Mouse (Mus musculus) CD8-positive naive resting alpha-beta T cell, adult 57 days (primary cell): Measurements from ENCODE around the gene Pigv. TPM values are rescaled to one million over a fixed set of nuclear protein-coding genes. Genes with fewer than 3 reads are reported as not detected.

Source experiments
- total RNA-seq: library from RNA; stranded (reverse); gene quantifications from one replicate; pipeline ENCODE4 v1.2.4, GENCODE M21; 2023

Pigv gene
- total RNA-seq: 24.6 TPM

DNA sequence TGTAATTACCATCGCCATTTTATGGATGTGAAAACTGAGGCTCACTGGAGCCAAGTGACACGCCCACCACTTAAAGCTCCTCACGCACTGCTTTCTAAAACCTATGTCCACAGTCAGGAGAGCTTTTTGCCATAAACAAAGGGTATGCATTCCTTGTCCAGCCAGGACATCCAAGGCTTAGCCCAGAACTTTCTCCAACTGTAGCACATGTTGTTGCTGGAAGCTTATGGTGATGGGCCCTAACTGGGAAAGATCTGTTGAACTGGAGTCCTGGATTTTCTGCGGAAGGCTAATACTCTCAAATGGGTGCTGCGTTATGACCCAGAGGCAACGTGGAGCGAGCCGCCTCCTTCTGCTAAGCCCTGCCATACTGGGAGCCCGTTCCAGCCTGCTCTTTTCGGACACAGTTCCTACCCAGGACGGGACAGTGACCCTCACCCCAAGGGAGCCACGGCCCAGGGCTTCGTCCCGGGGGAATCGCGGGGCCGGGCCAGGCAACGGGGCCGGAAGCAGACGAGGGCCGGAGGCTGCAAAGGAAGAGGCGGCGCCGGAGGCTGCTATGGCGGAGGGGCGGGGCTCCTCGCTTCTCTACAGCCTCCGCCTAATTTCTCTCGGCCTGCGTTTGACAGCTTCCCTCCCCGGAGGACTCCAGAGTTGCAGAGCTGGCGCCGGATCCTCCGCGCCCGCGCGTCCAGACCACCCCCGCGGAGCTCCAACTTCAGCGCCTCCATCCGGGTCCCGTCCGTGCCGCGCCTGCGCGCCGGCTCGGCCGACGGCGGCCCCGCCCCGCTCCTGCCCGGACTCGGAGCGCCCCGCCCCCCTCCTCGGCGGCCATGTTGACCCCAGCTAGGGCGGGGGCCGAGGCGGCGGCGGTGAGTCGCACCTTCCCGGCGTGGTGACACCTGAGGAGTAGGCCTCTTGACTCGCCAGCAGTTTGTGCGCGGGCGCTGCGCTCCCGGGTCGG, at the start of gene Pigv:
Gene Pigv, minus strand, starts transcription at position 767 of the 964 bp plus-strand sequence.

DNA sequence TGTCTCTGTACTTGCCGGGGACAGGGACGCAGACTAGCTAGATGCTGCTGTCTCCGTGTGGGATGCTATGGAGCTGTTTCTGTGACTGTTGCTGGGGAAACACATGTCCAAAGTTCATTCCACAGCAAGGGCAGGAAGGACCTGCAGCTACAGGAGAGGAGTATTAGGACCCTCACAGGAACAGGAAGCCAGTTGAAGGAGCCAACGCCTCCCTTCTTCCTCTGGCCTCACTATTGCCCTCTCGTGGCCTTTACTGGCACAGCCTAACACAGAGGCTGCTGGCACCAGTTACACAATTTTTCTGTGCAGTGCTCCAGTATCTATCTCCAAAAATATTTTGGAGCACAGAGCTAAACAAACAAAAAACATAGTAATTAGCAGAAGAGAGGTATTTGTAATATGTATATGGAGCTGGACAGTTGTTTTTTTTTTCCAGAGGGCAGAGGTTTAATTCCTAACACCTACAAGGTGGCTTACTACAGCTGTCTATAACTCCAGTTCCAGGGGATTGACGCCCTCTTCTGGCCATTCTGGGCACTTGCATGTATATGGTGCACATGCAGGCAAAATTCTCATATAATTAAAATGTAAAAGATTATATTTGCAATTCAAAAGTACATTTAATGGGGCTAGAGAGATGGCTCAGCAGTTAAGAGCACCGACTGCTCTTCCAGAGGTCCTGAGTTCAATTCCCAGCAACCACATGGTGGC, 22.3 kb downstream of the Pigv start, which contains the start of gene Zdhhc18:
Gene Zdhhc18, minus strand, starts transcription at position 166 of the 711 bp plus-strand sequence.

Other genes with a start within 250 kb of the Pigv start
- gene Tent5b, start 192.5 kb downstream of the Pigv start, total RNA-seq: not detected
- 27.5 TPM for gene Trnp1, start 174.1 kb downstream of the Pigv start, total RNA-seq
- gene Kdf1, start 153.7 kb downstream of the Pigv start, total RNA-seq: 0.31 TPM
- 96.8 TPM for gene Nudc, start 126.7 kb downstream of the Pigv start, total RNA-seq
- gene Nr0b2, start 119.3 kb downstream of the Pigv start, total RNA-seq: not detected
- gene Gpatch3, start 97.9 kb downstream of the Pigv start, total RNA-seq: 23.5 TPM
- gene Gpn2, start 88.3 kb downstream of the Pigv start, total RNA-seq: 24.1 TPM
- gene Sfn, start 70.5 kb downstream of the Pigv start, total RNA-seq: 49.2 TPM
- gene Zdhhc18, start 22.5 kb downstream of the Pigv start, total RNA-seq: 197 TPM
- 284 TPM for gene Arid1a, start 84.1 kb upstream of the Pigv start, total RNA-seq
- 114 TPM for gene Rps6ka1, start 215.2 kb upstream of the Pigv start, total RNA-seq